Mouse (Mus musculus): ENCODE measurements around the gene Uba1. TPM values are rescaled to one million over a fixed set of nuclear protein-coding genes. Genes with fewer than 3 reads are reported as not detected.

The Uba1 gene
- 100 to 1,000 TPM; 260 to 271 TPM for total RNA-seq (2021)

GRCm38 (mm10) chrX:20658026-20658652 lies at the start of gene Uba1:
Gene Uba1 (plus strand): TSS chrX:20658326.
- peak; percentile 80 to 83 for DNase-seq
- intact Hi-C loops (cut with DNase I), result loop anchor here (1.0 kb wide), 1 partner anchor 113 kb away; no protein-coding TSS in a partner anchor

GRCm38 (mm10) chrX:20608500-20608899 lies 49.6 kb upstream of the Uba1 start:
- intact Hi-C loops (cut with DNase I), result no loop called here
- DNase-seq, result no peak

GRCm38 (mm10) chrX:20616861-20617175 lies 41.3 kb upstream of the Uba1 start:
- intact Hi-C loops (cut with DNase I), result no loop called here
- DNase-seq, result no peak

GRCm38 (mm10) chrX:20617176-20617902 lies 40.8 kb upstream of the Uba1 start, which contains the start of the genes Rbm10 and Ndufb11:
Gene Rbm10 (plus strand): TSS chrX:20617503.
Gene Ndufb11 (minus strand): TSS chrX:20617619.
- DNase-seq, result peak; percentile 84 to 85
- intact Hi-C loops (cut with DNase I), result no loop called here

- intact Hi-C loops (cut with DNase I), result no loop called here
- no peak for DNase-seq
Observed at GRCm38 (mm10) chrX:20617903-20618399, 40.2 kb upstream of the Uba1 start.

GRCm38 (mm10) chrX:20638141-20638540 lies 20.0 kb upstream of the Uba1 start:
- DNase-seq, result no peak
- intact Hi-C loops (cut with DNase I), result no loop called here

GRCm38 (mm10) chrX:20644780-20645179 lies 13.3 kb upstream of the Uba1 start:
- intact Hi-C loops (cut with DNase I), result no loop called here
- peak in 1 of 2 experiments; percentile 6 for DNase-seq

GRCm38 (mm10) chrX:20657593-20657992 lies 533 bp upstream of the Uba1 start:
- DNase-seq, result no peak
- intact Hi-C loops (cut with DNase I), result no loop called here

- DNase-seq, result peak; percentile 10 to 14
- intact Hi-C loops (cut with DNase I), result loop anchor here (1.0 kb wide), 1 partner anchor 112 kb away; no protein-coding TSS in a partner anchor
Observed at GRCm38 (mm10) chrX:20658891-20659406, 823 bp downstream of the Uba1 start.

- DNase-seq, result no peak
- intact Hi-C loops (cut with DNase I), result loop anchor here (1.0 to 5.0 kb wide), 3 partner anchors 109 to 285 kb away; no protein-coding TSS in a partner anchor
Observed at GRCm38 (mm10) chrX:20662317-20662715, 4.2 kb downstream of the Uba1 start.

- intact Hi-C loops (cut with DNase I), result loop anchor here (1.0 to 5.0 kb wide), 3 partner anchors 108 to 284 kb away; no protein-coding TSS in a partner anchor
- peak; percentile 89 to 90 for DNase-seq
Observed at GRCm38 (mm10) chrX:20662716-20663443, 4.8 kb downstream of the Uba1 start.

GRCm38 (mm10) chrX:20663444-20663790 lies 5.3 kb downstream of the Uba1 start:
- DNase-seq, result no peak
- intact Hi-C loops (cut with DNase I), result loop anchor here (5.0 kb wide), 1 partner anchor 284 kb away; no protein-coding TSS in a partner anchor

- peak; percentile 90 to 93 for DNase-seq
- intact Hi-C loops (cut with DNase I), result loop anchor here (1.0 to 10.0 kb wide), 3 partner anchors 17 to 167 kb away; no protein-coding TSS in a partner anchor
Observed at GRCm38 (mm10) chrX:20687519-20688067, 29.5 kb downstream of the Uba1 start, which contains the start of gene Cdk16. Gene Cdk16 (plus strand): TSS chrX:20687954.

- intact Hi-C loops (cut with DNase I), result loop anchor here (1.0 to 10.0 kb wide), 2 partner anchors 16 to 167 kb away; no protein-coding TSS in a partner anchor
- peak; percentile 86 to 88 for DNase-seq
Observed at GRCm38 (mm10) chrX:20688068-20688547, 30.0 kb downstream of the Uba1 start.

GRCm38 (mm10) chrX:20688615-20689014 lies 30.5 kb downstream of the Uba1 start:
- intact Hi-C loops (cut with DNase I), result loop anchor here (1.0 to 10.0 kb wide), 2 partner anchors 16 to 166 kb away; no protein-coding TSS in a partner anchor
- DNase-seq, result peak; percentile 79 to 80

GRCm38 (mm10) chrX:20691566-20691965 lies 33.4 kb downstream of the Uba1 start:
- intact Hi-C loops (cut with DNase I), result no loop called here
- DNase-seq, result no peak

GRCm38 (mm10) chrX:20692616-20693015 lies 34.5 kb downstream of the Uba1 start:
- no peak for DNase-seq
- intact Hi-C loops (cut with DNase I), result no loop called here

GRCm38 (mm10) chrX:20695842-20696241 lies 37.7 kb downstream of the Uba1 start:
- intact Hi-C loops (cut with DNase I), result no loop called here
- peak; percentile 20 to 47 for DNase-seq

GRCm38 (mm10) chrX:20703741-20704290 lies 45.7 kb downstream of the Uba1 start, which contains the start of gene Usp11:
Gene Usp11 (plus strand): TSS chrX:20703906.
- DNase-seq, result no peak
- intact Hi-C loops (cut with DNase I), result loop anchor here (1.0 kb wide), 1 partner anchor 16 kb away; no protein-coding TSS in a partner anchor

All from heart, postnatal 10 days (tissue).